8 mouse cellular contexts compared by ENCODE assay signal in the genomic region with DNA sequence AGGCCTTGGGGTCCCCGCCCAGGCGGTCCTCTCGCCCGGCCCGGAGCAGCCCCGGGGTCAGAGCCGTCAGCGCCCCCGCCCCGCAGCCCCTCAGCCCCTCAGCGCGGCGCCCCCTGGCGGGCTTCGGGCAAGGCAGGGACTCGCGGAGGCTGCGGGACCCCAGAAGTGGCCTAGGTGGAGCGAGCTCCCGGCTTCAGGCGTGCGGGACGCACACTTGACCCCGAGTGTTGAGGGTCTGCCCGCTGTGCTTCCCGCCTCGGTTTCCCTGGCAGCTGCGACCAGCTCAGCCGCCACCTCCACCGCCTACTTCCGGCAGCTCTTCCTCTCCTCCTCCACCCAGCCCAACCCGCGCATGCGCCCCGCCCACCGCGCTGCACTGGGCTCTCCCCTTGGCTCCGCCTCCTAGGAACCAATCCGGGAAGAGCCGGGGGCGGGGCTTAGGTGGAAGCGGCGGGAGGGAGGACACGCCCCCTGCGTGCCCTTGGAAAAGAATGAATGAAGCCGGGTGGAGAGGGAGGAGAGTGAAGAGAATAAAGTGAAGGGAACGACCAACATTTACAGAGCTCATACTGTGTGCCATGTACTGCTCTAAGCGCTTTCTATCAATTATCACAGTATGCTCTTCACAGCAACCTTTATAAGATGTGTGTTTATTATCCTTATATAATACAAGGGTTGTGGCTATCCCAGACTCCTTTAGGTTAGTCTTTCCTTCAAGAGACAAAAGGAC. TPM values are rescaled to one million over a fixed set of nuclear protein-coding genes. Genes with fewer than 3 reads are reported as not detected.
DNase-seq lines count a peak whose midpoint lies in the region; ATAC-seq lines count a peak whose summit lies in the region.

A gene (minus strand): TSS at position 320 of the 730 bp plus-strand sequence.

- ATAC-seq in common myeloid progenitor, adult 5-6 weeks (replicated peaks; ENCODE audit: low read depth, poor library complexity, severe bottlenecking): peak; percentile 76

- H3K36me3 ChIP-seq in megakaryocyte, embryonic 14.5 days (replicated peaks; ENCODE audit: low read length): peaks cover 13% of the 10 kb centered on the region

- H3K4me1 ChIP-seq in megakaryocyte, embryonic 14.5 days: peaks cover 73% of the 10 kb centered on the region

- peaks cover 3% of the 10 kb centered on the region for H3K27me3 ChIP-seq in megakaryocyte, embryonic 14.5 days (replicated peaks)

- DNase-seq in ZHBTc4 (ENCODE audit: low read depth, low spot score): peak; percentile 99
- peak; percentile 97 to 98 for DNase-seq in gastrocnemius, adult 8-10 months (ENCODE audit: low spot score in 2 of 2)
- DNase-seq in hindlimb bud, embryonic 11.5 days (ENCODE audit: extremely low spot score, low read depth, low spot score): peak; percentile 86
- DNase-seq in left cerebral cortex, adult 8-10 months (ENCODE audit: low spot score in 2 of 2): peak; percentile 94 to 98
- peak; percentile 99 for DNase-seq in right cerebral cortex, postnatal 10 days (ENCODE audit: low spot score in 2 of 2)
- DNase-seq in urinary bladder, postnatal 25 days (ENCODE audit: low spot score): peak; percentile 99

- no peaks in the 10 kb centered on the region for H3K9me3 ChIP-seq in megakaryocyte, embryonic 14.5 days

- H3K4me3 ChIP-seq in megakaryocyte, embryonic 14.5 days (replicated peaks): peak within 1 kb of the TSS; percentile 100

RNA-seq across cellular contexts. Expression of the gene that starts here (rescaled TPM):
- total RNA-seq in common myeloid progenitor, adult 5-6 weeks (2017): 63.8 and 81.6 TPM in 2 replicates
- total RNA-seq in gastrocnemius, adult 8-10 months (2022): 10 to 100 TPM; 11.5 to 15.2 (median 14.0) TPM
- 100 to 1,000 TPM; 179 to 188 (median 183) TPM for total RNA-seq in left cerebral cortex, adult 8-10 months (2022)
- polyA plus RNA-seq in megakaryocyte, embryonic 14.5 days (2012; ENCODE audit: insufficient read depth, low replicate concordance): 28.0 and 35.0 TPM in 2 replicates

Comparison
In these comparisons a context has a peak if more than half of its experiments do, and no peak if none do; other contexts are left out.
1. Peak in every context shown above with its lines: DNase-seq, ATAC-seq and H3K4me3 ChIP-seq.